Mouse (Mus musculus) embryonic fibroblast, embryonic 13.5 days (primary cell): Measurements from ENCODE around the gene Pola1. TPM values are rescaled to one million over a fixed set of nuclear protein-coding genes. Genes with fewer than 3 reads are reported as not detected.
"Not testable (repeated sequence)": the region's sequence is repeated elsewhere in the genome, so short reads cannot be mapped to it uniquely, and the experiment has no call there.

Experiments used
- H3K27ac ChIP-seq: 2 replicates; pipeline ENCODE4 v1.5.1; 2012; ENCODE audit warnings: low read length, control low read depth, inconsistent platforms; ENCODE audit not compliant: insufficient read depth
- H3K4me1 ChIP-seq: 2 replicates; pipeline ENCODE4 v1.6.1; 2011; ENCODE audit warnings: low read length; ENCODE audit not compliant: control insufficient read depth, insufficient read depth
- H3K4me3 ChIP-seq: 2 replicates; pipeline ENCODE4 v1.5.1; 2011; ENCODE audit warnings: mild to moderate bottlenecking, control low read depth, low read length; ENCODE audit not compliant: insufficient read depth
- CTCF ChIP-seq: IDR thresholded peaks from 2 replicates; pipeline ENCODE4 v1.5.1; 2011; ENCODE audit warnings: mild to moderate bottlenecking, control low read depth, low read length, moderate library complexity, borderline replicate concordance; ENCODE audit not compliant: insufficient read depth
- POLR2A ChIP-seq: IDR thresholded peaks from 2 replicates; pipeline ENCODE4 v1.6.1; 2011; ENCODE audit warnings: low read depth, mild to moderate bottlenecking, control low read depth, low read length, moderate library complexity
- polyA plus RNA-seq: library from polyadenylated mRNA; stranded (reverse); fragments of >200 nt; gene quantifications from 2 replicates; pipeline ENCODE4 v1.2.4, GENCODE M21; 2011; ENCODE audit warnings: low read depth; ENCODE audit not compliant: missing spikeins, insufficient read length

Gene Pola1
- polyA plus RNA-seq, 1 experiment, result 22.9 TPM

DNA sequence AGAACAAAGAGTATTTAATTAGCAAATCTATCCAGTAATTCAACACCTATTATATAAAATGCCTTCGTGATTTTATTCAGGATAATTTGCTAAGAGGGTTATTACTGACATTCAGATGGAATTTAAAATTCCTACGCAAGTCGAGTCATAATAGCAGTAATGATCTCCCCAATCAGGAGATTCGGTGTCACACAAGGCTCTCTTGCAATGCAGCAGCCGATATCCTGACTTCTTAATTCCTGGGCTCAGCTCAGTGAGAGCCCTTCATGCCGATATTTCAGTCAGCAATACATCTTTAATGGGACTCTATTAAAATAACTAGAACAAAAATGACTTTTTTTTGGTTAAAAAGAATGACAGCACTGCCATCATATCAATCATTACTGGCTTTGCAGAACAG is 134.4 kb downstream of the Pola1 start:
- no peak for TF ChIP-seq POLR2A
- TF ChIP-seq CTCF, result no peak
- H3K27ac ChIP-seq, result no peak overlapping the region
- no peak overlapping the region for H3K4me3 ChIP-seq
- no peaks in the 10 kb centered on the region for H3K4me1 ChIP-seq

DNA sequence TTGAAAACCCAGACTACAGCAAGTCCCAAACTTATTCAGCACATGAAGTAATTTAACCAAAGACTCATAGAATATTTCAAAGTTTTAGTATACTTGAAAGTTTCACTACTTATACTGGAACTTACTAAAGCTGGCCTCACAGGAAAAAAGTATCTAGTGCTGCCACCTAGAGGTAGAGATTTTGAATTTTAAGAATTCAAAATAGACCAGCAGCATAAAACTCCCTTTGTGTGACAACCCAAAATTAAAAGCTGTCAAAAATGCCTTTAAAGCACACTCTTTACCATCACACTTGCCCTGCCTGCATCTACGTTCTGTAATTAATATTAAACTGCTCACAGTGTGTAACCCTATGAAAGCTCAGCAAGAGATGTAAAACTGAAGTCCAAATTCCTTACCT is 166.2 kb downstream of the Pola1 start:
- TF ChIP-seq CTCF (no peak), POLR2A (no peak)
- no peak overlapping the region for H3K27ac ChIP-seq

DNA sequence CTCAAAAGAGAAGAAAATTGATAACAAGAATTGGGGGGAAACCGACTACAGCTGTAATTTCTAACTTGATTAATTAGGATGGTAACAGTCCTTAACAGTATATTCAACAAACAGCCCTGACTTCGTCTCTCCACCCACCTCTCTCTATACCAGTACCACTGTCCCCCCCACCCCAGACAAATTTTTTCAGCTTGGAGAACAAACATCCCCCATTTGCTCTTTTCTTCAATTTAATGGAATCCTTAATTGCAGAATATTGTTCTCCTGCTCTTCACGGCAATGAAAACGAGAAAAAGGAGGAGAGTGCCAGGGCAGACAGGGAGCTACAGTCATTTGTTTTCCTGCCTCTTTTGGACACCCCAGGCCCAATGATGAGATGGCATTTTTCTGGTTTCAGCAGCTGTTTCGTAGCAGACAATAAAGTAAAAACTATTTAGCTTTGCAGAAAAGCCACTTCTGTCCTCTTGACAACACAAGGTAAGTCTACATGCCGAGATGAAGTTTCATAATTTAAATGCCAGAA is 202.2 kb downstream of the Pola1 start:
- TF ChIP-seq POLR2A, result no peak
- no peak for TF ChIP-seq CTCF
- H3K4me3 ChIP-seq, result no peak overlapping the region
- H3K27ac ChIP-seq, result no peak overlapping the region
- no peaks in the 10 kb centered on the region for H3K4me1 ChIP-seq

More for the DNA sequence above, 166.2 kb downstream of the Pola1 start:
- H3K4me3 ChIP-seq, result no peak overlapping the region
- H3K4me1 ChIP-seq, result no peaks in the 10 kb centered on the region

- no peak for TF ChIP-seq POLR2A
- no peak for TF ChIP-seq CTCF
- Histone ChIP-seq H3K4me3 (no peak overlapping the region), H3K27ac (no peak overlapping the region), H3K4me1 (no peaks in the 10 kb centered on the region)
These were observed 202.8 kb downstream of the Pola1 start for GRCm38 (mm10) chrX:93428956-93429737.

DNA sequence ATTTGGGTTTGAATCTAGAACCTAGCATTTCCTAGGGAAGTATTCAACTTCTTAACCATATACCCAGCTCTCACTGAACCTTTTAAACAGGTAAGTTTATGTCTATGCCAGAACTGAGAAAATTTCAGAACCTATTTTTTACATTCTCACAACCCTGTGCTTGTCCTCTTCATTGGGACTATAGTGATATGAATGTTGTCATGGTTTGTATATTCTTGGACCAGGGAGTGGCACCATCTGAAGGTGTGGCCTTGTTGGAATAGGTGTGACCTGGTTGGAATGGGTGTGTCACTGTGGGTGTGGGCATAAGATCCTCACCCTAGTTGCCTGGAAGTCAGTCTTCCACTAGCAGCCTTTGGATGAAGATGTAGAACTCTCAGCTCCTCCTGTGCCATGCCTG is 231.1 kb downstream of the Pola1 start:
- H3K27ac ChIP-seq, H3K4me3 ChIP-seq, H3K4me1 ChIP-seq: not testable (repeated sequence)

DNA sequence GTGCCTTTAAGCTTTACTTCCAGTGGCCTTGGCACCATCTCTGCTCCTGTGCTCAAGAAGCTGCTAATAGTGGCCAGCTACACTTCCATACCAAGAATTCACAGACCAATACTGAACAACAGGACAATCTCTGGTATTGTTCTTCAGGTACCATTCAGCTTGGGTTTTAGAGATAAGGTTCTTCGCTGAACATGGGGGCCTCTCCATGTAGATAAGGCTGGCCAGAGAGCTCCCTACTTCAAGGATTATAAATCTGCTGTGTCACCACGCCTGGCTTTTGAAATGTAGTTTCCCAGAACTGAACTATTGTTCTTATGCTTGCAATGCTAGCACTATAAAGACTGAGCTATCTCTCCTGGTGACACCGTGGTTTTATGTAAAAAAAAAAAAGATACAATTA is 234.9 kb downstream of the Pola1 start:
- TF ChIP-seq POLR2A (no peak), CTCF (no peak)
- Histone ChIP-seq H3K27ac (no peak overlapping the region), H3K4me1 (no peaks in the 10 kb centered on the region), H3K4me3 (no peak overlapping the region)

DNA sequence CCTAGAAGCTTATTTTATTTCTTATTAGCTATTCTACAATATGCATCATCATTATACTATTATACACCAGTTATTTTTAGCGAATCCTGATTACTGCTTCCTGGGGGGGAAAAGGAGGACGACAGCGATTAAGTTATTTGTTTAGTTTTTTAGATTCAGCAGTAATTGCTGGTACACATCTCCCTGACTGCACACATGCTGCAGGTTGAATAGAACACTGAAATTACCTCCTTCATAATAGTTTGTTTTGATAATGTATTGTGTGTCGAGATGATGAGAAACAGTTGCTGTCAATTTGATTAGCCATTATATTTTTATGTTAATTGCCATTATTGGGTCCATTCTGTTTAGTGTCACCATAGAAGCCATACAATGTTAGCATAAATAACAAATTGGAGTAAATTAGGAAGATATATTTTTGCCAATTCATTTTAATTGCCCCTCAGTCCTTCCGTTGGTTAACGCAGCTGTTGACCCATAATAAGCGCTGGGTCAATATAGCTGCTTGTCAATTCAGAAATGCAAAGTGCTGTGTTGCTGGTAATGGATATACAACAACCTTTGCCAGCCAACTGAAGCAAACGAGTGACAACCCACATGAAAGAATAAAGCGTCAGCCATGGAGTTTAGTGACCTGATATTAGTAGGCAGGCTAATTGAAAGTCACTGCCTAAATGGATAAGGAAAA is 254.5 kb downstream of the Pola1 start:
- Histone ChIP-seq H3K4me1 (no peaks in the 10 kb centered on the region), H3K4me3 (no peak overlapping the region), H3K27ac (no peak overlapping the region)
- TF ChIP-seq POLR2A (no peak), CTCF (no peak)

DNA sequence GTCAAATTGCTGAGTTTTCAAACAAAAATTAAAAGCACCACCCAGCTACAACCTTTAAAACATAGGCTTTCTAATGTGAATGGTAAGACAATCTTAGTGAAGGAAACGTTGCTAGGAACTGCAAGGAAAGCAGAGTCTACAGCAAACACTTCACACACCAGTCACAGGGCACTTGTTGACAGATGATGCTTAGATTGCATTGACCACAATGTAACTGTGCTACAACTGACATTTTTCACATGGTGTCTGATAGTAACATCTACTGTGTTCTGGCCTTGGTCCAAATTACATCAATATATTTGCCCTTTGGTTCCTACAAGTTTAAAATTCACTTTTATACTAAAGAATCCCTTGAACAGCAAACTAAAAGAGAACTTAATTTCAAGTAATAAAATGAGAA is 258.5 kb downstream of the Pola1 start:
- H3K4me1 ChIP-seq, result no peaks in the 10 kb centered on the region; the same call in 1 of the 2 replicates
- H3K4me3 ChIP-seq, result no peak overlapping the region
- no peak overlapping the region for H3K27ac ChIP-seq
- TF ChIP-seq CTCF, result no peak
- no peak for TF ChIP-seq POLR2A

GRCm38 (mm10) chrX:93369708-93370107 is 262.2 kb downstream of the Pola1 start:
- H3K4me3 ChIP-seq, result no peak overlapping the region
- H3K4me1 ChIP-seq, result no peaks in the 10 kb centered on the region; the same call in 1 of the 2 replicates
- TF ChIP-seq POLR2A (no peak), CTCF (no peak)
- H3K27ac ChIP-seq, result no peak overlapping the region

DNA sequence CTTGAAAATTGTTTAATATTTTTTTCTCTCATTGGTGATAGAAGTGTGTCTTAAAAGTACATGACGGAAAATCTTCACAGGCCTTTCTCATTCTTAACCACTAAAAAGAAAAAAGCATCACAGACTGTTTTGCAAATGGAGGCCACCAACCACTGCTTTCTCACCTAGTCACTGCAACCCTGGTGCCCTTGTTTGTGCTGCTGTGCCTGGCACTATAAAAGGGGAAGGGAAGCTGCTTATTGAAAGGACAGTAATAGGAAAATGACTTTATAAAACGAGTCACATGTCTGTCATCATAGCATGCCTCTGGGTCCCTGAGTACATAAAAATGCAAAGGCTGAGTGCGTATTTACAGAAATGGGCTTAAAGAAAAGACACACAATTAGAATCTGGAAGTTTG is 263.7 kb downstream of the Pola1 start:
- H3K4me3 ChIP-seq, result no peak overlapping the region
- no peak overlapping the region for H3K27ac ChIP-seq
- H3K4me1 ChIP-seq, result no peaks in the 10 kb centered on the region; the same call in 1 of the 2 replicates
- TF ChIP-seq CTCF (no peak), POLR2A (no peak)
